Mouse (Mus musculus) ES-E14 (cell line): ENCODE results near the gene Tab2. TPM values are rescaled to one million over a fixed set of nuclear protein-coding genes. Genes with fewer than 3 reads are reported as not detected.

Source experiments
- DNase-seq: peaks from one replicate; pipeline ENCODE4 v3.0.0-alpha.2; 2013; ENCODE audit warnings: low read depth, low spot score
- H3K27ac ChIP-seq: 2 replicates; pipeline ENCODE4 v1.5.1; 2012; ENCODE audit warnings: low read depth, mild to moderate bottlenecking, low read length, moderate library complexity, mixed read lengths; ENCODE audit not compliant: poor library complexity, insufficient read depth, severe bottlenecking
- H3K36me3 ChIP-seq: 2 replicates; pipeline ENCODE4 v1.6.1; 2012; ENCODE audit warnings: mild to moderate bottlenecking, low read length, moderate library complexity, mixed read lengths; ENCODE audit not compliant: control insufficient read depth, poor library complexity, insufficient read depth, severe bottlenecking
- H3K4me1 ChIP-seq, 2 experiments: fragments of 150-350 bp in 1 of 2; sonication (generic) in 1 of 2; 2 replicates each; pipeline ENCODE4 v1.6.1; 2012; ENCODE audit warnings: low read length in 2 of 2, mild to moderate bottlenecking in 1 of 2, mixed read lengths in 1 of 2; ENCODE audit not compliant: control insufficient read depth in 2 of 2, insufficient read depth in 2 of 2, poor library complexity in 1 of 2
- H3K4me3 ChIP-seq, 2 experiments: fragments of 150-350 bp in 1 of 2; sonication (generic) in 1 of 2; 2 replicates each; pipeline ENCODE4 v1.5.1; 2012; ENCODE audit warnings: low read length in 2 of 2, low read depth in 1 of 2, mild to moderate bottlenecking in 1 of 2, mixed read lengths in 1 of 2; ENCODE audit not compliant: insufficient read depth in 1 of 2, poor library complexity in 1 of 2, severe bottlenecking in 1 of 2
- H3K9ac ChIP-seq: 2 replicates; pipeline ENCODE4 v1.6.1; 2012; ENCODE audit warnings: low read depth, mild to moderate bottlenecking, low read length, mixed read lengths; ENCODE audit not compliant: poor library complexity, insufficient read depth, severe bottlenecking
- H3K9me3 ChIP-seq: fragments of 150-350 bp; sonication (generic); 2 replicates; pipeline ENCODE4 v1.6.1; 2012; ENCODE audit warnings: low read depth, mild to moderate bottlenecking, low read length; ENCODE audit not compliant: control insufficient read depth, insufficient read depth
- CHD2 ChIP-seq: IDR thresholded peaks from 2 replicates; pipeline ENCODE4 v1.6.1; 2014; ENCODE audit warnings: mild to moderate bottlenecking, low read depth, low read length, inconsistent platforms
- HCFC1 ChIP-seq: IDR thresholded peaks from 2 replicates; pipeline ENCODE4 v1.6.1; 2012; ENCODE audit warnings: low read length, inconsistent platforms, borderline replicate concordance; ENCODE audit not compliant: insufficient read depth
- MAFK ChIP-seq: IDR thresholded peaks from 2 replicates; pipeline ENCODE4 v1.6.1; 2014; ENCODE audit warnings: mild to moderate bottlenecking, low read depth, low read length, inconsistent platforms; ENCODE audit not compliant: insufficient read depth
- ZC3H11A ChIP-seq: IDR thresholded peaks from 2 replicates; pipeline ENCODE4 v1.6.1; 2012; ENCODE audit warnings: low read depth, mild to moderate bottlenecking, inconsistent platforms, low read length, borderline replicate concordance
- ZNF384 ChIP-seq: IDR thresholded peaks from 2 replicates; pipeline ENCODE4 v1.6.1; 2012; ENCODE audit warnings: low read depth, low read length, inconsistent platforms
- in situ Hi-C, 2 experiments: fragments of 600-800 bp; cut with MboI; formaldehyde crosslinking; loops; one replicate each; pipeline ENCODE4 v1.15.1; 2025; ENCODE audit warnings: low sequenced_read_pairs in 2 of 2, inconsistent platforms in 1 of 2; ENCODE audit not compliant: unreplicated experiment in 2 of 2
- total RNA-seq: library from RNA; depleted of rRNA; stranded (reverse); fragments of 300-350 nt; gene quantifications from 2 replicates; pipeline ENCODE4 v1.2.3, GENCODE M21; 2012; rRNA removed

Tab2 gene
- total RNA-seq, 1 experiment = 47.0 TPM

DNA sequence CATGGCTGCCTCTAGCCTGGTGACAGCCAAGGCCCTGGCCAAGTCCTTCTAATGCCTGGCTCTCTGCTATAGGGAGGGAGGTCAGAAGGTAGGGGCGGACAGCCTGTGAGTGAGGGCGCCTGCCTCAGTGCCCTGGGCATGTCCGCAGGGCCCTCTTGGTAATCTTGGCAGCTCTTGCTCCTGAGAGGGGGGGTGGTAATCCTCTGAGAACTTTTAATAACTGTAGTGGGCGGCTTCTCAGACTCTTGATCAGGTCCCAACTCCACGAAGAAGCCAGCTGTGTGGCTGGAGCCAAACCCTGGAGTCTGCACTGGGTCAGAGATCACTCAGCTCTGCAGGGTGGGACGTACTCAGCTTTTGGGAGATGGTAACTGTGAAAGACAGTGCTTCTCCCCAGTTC lies 91.8 kb downstream of the Tab2 start:
- H3K4me3 ChIP-seq = no peak overlapping the region
- no peak for DNase-seq
- peaks cover 0 to 7% of the 10 kb centered on the region in 2 experiments; a peak in 1 of 4 replicates for H3K4me1 ChIP-seq
- no peaks in the 10 kb centered on the region for H3K9me3 ChIP-seq
- no peak overlapping the region for H3K27ac ChIP-seq
- TF ChIP-seq CHD2 = no peak
- TF ChIP-seq ZNF384 = no peak
- TF ChIP-seq MAFK = no peak
- no peak for TF ChIP-seq HCFC1
- TF ChIP-seq ZC3H11A = no peak
- in situ Hi-C loops = no loop called here
- no peak overlapping the region for H3K9ac ChIP-seq
- no peaks in the 10 kb centered on the region for H3K36me3 ChIP-seq

DNA sequence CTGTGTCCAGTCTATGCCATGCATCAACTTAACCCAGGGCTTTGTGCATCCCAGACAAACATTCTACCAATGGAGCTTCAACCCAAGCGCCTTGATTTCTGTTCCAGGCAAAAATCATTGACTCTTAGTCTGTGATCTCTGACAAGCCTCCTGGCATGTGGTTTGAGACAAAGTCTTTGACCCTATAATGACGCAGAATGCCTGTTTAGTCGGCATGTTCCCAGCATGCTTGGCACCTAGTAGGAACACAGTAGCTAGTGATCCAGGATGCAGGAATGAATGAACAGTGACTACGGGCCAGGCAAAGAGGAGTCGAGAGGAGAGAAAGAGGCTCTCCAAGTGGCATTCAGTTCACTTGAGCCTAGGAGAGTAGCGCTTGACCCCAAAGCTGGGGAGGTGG lies 92.6 kb downstream of the Tab2 start:
- H3K4me3 ChIP-seq = no peak overlapping the region
- no peak for TF ChIP-seq CHD2
- no peak for TF ChIP-seq ZC3H11A
- TF ChIP-seq HCFC1 = no peak
- no peak overlapping the region for H3K9ac ChIP-seq
- H3K4me1 ChIP-seq = peaks cover 0 to 7% of the 10 kb centered on the region in 2 experiments; a peak in 1 of 4 replicates
- DNase-seq = no peak
- H3K27ac ChIP-seq = no peak overlapping the region
- H3K9me3 ChIP-seq = no peaks in the 10 kb centered on the region
- in situ Hi-C loops = no loop called here
- no peaks in the 10 kb centered on the region for H3K36me3 ChIP-seq

DNA sequence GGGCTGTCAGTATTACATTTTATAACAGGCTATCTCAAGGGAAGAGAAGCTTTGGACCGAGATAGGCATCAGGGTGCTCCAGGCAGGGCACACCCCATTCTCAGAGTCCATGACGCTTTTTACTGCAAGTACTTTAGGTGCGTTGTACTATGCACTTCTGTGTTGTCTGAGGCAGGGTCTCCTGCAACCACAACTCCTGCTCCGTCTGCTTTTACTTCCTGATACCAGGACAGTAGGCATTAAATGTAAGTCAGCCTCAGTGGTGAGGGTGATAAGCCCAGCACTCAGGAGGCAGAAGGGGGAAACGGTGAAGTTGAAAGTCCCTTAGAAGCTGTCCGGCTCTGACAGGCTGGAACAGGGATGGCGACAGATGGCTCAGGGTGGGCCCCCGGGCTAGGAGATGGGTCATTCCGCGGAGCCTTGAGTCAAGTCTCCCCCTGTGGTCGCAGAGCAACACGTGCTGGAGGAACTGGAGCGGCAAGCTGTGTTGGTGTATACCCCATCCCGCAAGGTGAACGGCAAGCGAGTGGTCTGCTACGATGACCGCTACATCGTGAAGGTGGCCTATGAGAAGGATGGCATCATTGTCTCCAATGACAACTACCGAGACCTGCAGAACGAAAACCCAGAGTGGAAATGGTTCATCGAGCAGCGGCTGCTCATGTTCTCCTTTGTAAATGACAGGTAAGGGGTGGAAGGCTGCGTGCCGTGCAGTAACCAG lies 93.9 kb downstream of the Tab2 start:
- H3K4me1 ChIP-seq = peaks cover 0 to 3% of the 10 kb centered on the region in 2 experiments; a peak in 1 of 4 replicates
- no peak for TF ChIP-seq ZC3H11A
- no peak for TF ChIP-seq ZNF384
- no peak for TF ChIP-seq HCFC1
- TF ChIP-seq CHD2 = no peak
- TF ChIP-seq MAFK = no peak
- in situ Hi-C loops = no loop called here
- H3K27ac ChIP-seq = no peak overlapping the region
- DNase-seq = no peak
- H3K4me3 ChIP-seq = no peak overlapping the region
- H3K9ac ChIP-seq = no peak overlapping the region
- H3K36me3 ChIP-seq = no peaks in the 10 kb centered on the region
- no peaks in the 10 kb centered on the region for H3K9me3 ChIP-seq

DNA sequence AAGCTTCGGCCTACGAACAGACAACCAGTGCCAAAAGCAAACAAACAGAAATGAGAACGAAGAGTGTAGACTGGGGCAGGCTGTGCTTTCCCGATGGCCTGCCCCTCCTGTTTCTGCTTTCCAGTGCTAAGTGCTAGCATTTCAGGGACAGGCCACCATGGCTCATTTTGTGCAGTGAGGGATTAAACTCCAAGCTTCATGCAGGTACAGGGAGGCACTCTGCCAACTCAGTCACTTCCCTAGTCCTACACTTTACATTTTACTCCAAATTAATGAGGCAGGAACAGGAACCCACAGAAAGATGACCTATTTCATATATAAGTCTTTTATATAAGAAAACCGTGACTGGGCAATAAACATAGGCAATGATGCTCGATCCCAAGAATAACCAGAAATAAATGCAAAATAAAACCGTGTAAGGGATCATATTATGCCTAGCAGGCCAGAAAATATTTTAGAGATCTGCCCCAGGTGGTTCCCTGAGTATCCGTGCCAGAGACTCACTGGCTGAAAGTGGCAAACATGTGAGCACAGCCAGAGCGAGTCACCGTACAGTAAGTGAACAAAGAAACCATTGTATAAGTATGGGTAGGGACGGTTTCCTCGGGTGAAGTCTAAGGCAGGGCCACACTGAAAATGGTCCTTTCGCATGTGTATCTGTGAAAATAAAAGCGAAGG lies 94.6 kb downstream of the Tab2 start:
- in situ Hi-C loops = no loop called here
- Histone ChIP-seq H3K36me3 (no peaks in the 10 kb centered on the region), H3K4me3 (no peak overlapping the region), H3K9me3 (no peaks in the 10 kb centered on the region), H3K4me1 (peaks cover 0 to 1% of the 10 kb centered on the region in 2 experiments; a peak in 1 of 4 replicates), H3K9ac (no peak overlapping the region), H3K27ac (no peak overlapping the region)
- no peak for DNase-seq
- TF ChIP-seq MAFK (no peak), CHD2 (no peak), ZC3H11A (no peak), ZNF384 (no peak), HCFC1 (no peak)

DNA sequence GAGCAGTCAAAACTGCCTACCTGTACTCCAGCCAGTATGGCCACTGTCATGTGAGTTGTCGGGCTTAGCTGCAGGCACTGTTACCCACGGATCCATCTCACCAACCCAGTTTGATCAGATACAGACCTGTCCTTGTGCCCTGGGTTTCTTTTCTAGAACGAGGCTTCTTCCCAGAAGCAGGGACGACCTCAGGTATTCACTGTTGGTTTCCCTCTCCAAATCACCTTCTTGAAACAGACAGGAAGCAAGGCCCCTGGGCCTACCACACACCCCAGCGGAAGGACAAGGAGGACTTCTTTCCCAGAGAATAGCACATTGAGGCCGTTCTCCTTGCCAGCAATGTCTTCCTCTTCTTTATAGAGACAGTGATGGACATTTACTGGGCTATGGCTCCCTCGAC lies 95.5 kb downstream of the Tab2 start:
- no peak for TF ChIP-seq CHD2
- no peak for TF ChIP-seq MAFK
- H3K9ac ChIP-seq = no peak overlapping the region
- H3K27ac ChIP-seq = no peak overlapping the region
- no peaks in the 10 kb centered on the region for H3K9me3 ChIP-seq
- no peak for DNase-seq
- no peak overlapping the region for H3K4me3 ChIP-seq
- H3K36me3 ChIP-seq = no peaks in the 10 kb centered on the region
- in situ Hi-C loops = no loop called here
- no peaks in the 10 kb centered on the region for H3K4me1 ChIP-seq

Other genes starting within 250 kb of the Tab2 start
- gene Katna1, start 230.2 kb downstream of the Tab2 start, total RNA-seq = 36.6 and 44.0 TPM in 2 replicates
- gene Ginm1, start 163.4 kb downstream of the Tab2 start, total RNA-seq = 29.4 and 34.4 TPM in 2 replicates
- gene Ppil4, start 163.3 kb downstream of the Tab2 start, total RNA-seq = 30.9 and 38.6 TPM in 2 replicates
- gene Zc3h12d, start 123.8 kb downstream of the Tab2 start, total RNA-seq = 0.04 and 0.11 TPM in 2 replicates